ENCODE assay signal across 20 mouse cellular contexts in genomic region chr17:28628248-28629124, GRCm38 (mm10). TPM values are rescaled to one million over a fixed set of nuclear protein-coding genes. Genes with fewer than 3 reads are reported as not detected.
DNase-seq lines count a peak whose midpoint lies in the region; ATAC-seq and TF ChIP-seq lines count a peak whose summit lies in the region.
"Had no signal": no experiment of that assay in that cellular context is flagged by ENCODE, and none has a peak within 500 bp of the region (broad histone marks: within the 10 kb centered on the region; RNA-seq: fewer than 3 reads in every experiment).

No protein-coding gene starts in this region.

- no peak overlapping the region for H3K27ac ChIP-seq in midbrain, embryonic 13.5 days
- H3K27ac ChIP-seq in midbrain, postnatal 0 days (ENCODE audit: low read depth, low read length) = no peak overlapping the region
- no peak overlapping the region for H3K27ac ChIP-seq in forebrain, embryonic 11.5 days (ENCODE audit: low read depth, low read length)
- H3K27ac ChIP-seq: forebrain, embryonic 15.5 days; gastrocnemius, adult 2 months; limb, embryonic 12.5 days; liver, embryonic 15.5 days had no signal

- H3K4me1 ChIP-seq in midbrain, embryonic 13.5 days (replicated peaks) = no peaks in the 10 kb centered on the region
- no peaks in the 10 kb centered on the region for H3K4me1 ChIP-seq in midbrain, postnatal 0 days (ENCODE audit: insufficient read depth, low read length)
- H3K4me1 ChIP-seq in forebrain, embryonic 11.5 days (replicated peaks; ENCODE audit: control insufficient read depth, insufficient read depth, low read length) = no peaks in the 10 kb centered on the region
- H3K4me1 ChIP-seq: forebrain, embryonic 15.5 days; limb, embryonic 12.5 days had no signal

- H3K9ac ChIP-seq in midbrain, embryonic 13.5 days (replicated peaks) = 0 out of 2 replicates have a peak overlapping the region, but pooled peaks have one; percentile 1
- no peak overlapping the region for H3K9ac ChIP-seq in midbrain, postnatal 0 days (replicated peaks; ENCODE audit: low read length, poor library complexity, severe bottlenecking)
- no peak overlapping the region for H3K9ac ChIP-seq in forebrain, embryonic 11.5 days (ENCODE audit: low read length)
- H3K9ac ChIP-seq: forebrain, embryonic 15.5 days; limb, embryonic 12.5 days; liver, embryonic 15.5 days had no signal

- ATAC-seq in frontal cortex, adult (ENCODE audit: low TSS enrichment) = peak; percentile 15; the same call in 1 of the 2 replicates
- ATAC-seq in midbrain, embryonic 13.5 days = no peak
- ATAC-seq in midbrain, postnatal 0 days (ENCODE audit: low FRiP score) = no peak
- ATAC-seq in forebrain, embryonic 11.5 days (replicated peaks; ENCODE audit: low FRiP score) = no peak
- ATAC-seq: forebrain, embryonic 15.5 days had no signal

- H3K4me3 ChIP-seq in midbrain, embryonic 13.5 days (replicated peaks) = no peak overlapping the region
- H3K4me3 ChIP-seq in midbrain, postnatal 0 days (ENCODE audit: low read depth, low read length) = no peak overlapping the region
- H3K4me3 ChIP-seq in forebrain, embryonic 11.5 days (ENCODE audit: low read depth, low read length) = no peak overlapping the region
- H3K4me3 ChIP-seq: forebrain, embryonic 15.5 days; gastrocnemius, adult 2 months; limb, embryonic 12.5 days; liver, embryonic 15.5 days had no signal

- 70% methylated on average over 10 of the region's 10 CpGs for WGBS in midbrain, embryonic 13.5 days
- 70% methylated on average over 10 of the region's 10 CpGs for WGBS in midbrain, postnatal 0 days
- WGBS in forebrain, embryonic 11.5 days = 72% methylated on average over 10 of the region's 10 CpGs

- no peak for DNase-seq in frontal cortex, postnatal 25 days (ENCODE audit: low spot score in 2 of 2)
- no peak for DNase-seq in midbrain, postnatal 0 days (ENCODE audit: low spot score)
- peak; percentile 27 for DNase-seq in kidney, postnatal 10 days
- DNase-seq in gastrocnemius, postnatal 10 days = no peak
- no peak for DNase-seq in forebrain, embryonic 11.5 days (ENCODE audit: low spot score)
- DNase-seq in layer of hippocampus, postnatal 25 days (ENCODE audit: extremely low spot score in 1 of 2, low spot score in 1 of 2) = no peak
- DNase-seq: adrenal gland, postnatal 10 days; cerebellum, adult 8-10 months; gastrocnemius, adult 2 months; heart, adult 18-20 months; lung, postnatal 10 days; right cerebral cortex, adult 18-20 months; thymus, adult 18-20 months had no signal

- no peak for TF ChIP-seq CTCF in midbrain, postnatal 0 days (IDR thresholded peaks at IDR 0.05)

- H3K36me3 ChIP-seq in midbrain, embryonic 13.5 days = no peaks in the 10 kb centered on the region
- H3K36me3 ChIP-seq in midbrain, postnatal 0 days (ENCODE audit: insufficient read depth, low read length) = no peaks in the 10 kb centered on the region
- no peaks in the 10 kb centered on the region for H3K36me3 ChIP-seq in forebrain, embryonic 11.5 days (ENCODE audit: control insufficient read depth, insufficient read depth, low read length)
- H3K36me3 ChIP-seq: forebrain, embryonic 15.5 days; limb, embryonic 12.5 days; liver, embryonic 15.5 days had no signal

- no peak overlapping the region for H3K4me2 ChIP-seq in midbrain, embryonic 13.5 days (replicated peaks)
- no peak overlapping the region for H3K4me2 ChIP-seq in midbrain, postnatal 0 days (ENCODE audit: low read depth, low read length, poor library complexity, severe bottlenecking)
- no peak overlapping the region for H3K4me2 ChIP-seq in forebrain, embryonic 11.5 days (ENCODE audit: low read depth, low read length, severe bottlenecking)
- H3K4me2 ChIP-seq: forebrain, embryonic 15.5 days; limb, embryonic 12.5 days; liver, embryonic 15.5 days; midbrain, embryonic 11.5 days had no signal

- no peaks in the 10 kb centered on the region for H3K27me3 ChIP-seq in midbrain, embryonic 13.5 days
- H3K27me3 ChIP-seq in midbrain, postnatal 0 days (ENCODE audit: insufficient read depth, low read length) = no peaks in the 10 kb centered on the region
- H3K27me3 ChIP-seq in forebrain, embryonic 11.5 days (ENCODE audit: control insufficient read depth, insufficient read depth, low read length) = no peaks in the 10 kb centered on the region
- H3K27me3 ChIP-seq: forebrain, embryonic 15.5 days; limb, embryonic 12.5 days had no signal

- no peaks in the 10 kb centered on the region for H3K9me3 ChIP-seq in midbrain, embryonic 13.5 days
- H3K9me3 ChIP-seq in midbrain, postnatal 0 days (ENCODE audit: low read length) = no peaks in the 10 kb centered on the region
- H3K9me3 ChIP-seq in forebrain, embryonic 11.5 days (ENCODE audit: control insufficient read depth, low read length) = no peaks in the 10 kb centered on the region
- H3K9me3 ChIP-seq: forebrain, embryonic 15.5 days; limb, embryonic 12.5 days; liver, embryonic 15.5 days had no signal

RNA-seq across cellular contexts. Expression of gene Srpk1, which starts 6.0 kb away (rescaled TPM):
- polyA plus RNA-seq in midbrain, embryonic 13.5 days (2015; fragmentation: Nextera tagmentation; extraction: Ambion mirVana) = 110 and 113 TPM in 2 replicates
- total RNA-seq in midbrain, postnatal 0 days (2014; rRNA removed) = 58.1 and 67.5 TPM in 2 replicates
- 73.3 and 80.7 TPM in 2 replicates for polyA plus RNA-seq in midbrain, postnatal 0 days (2015; fragmentation: Nextera tagmentation; extraction: Ambion mirVana)
- total RNA-seq in gastrocnemius, postnatal 10 days (2021) = 10 to 100 TPM; 28.5 to 36.2 TPM
- polyA plus RNA-seq in forebrain, embryonic 11.5 days (2014; fragmentation: Nextera tagmentation; extraction: Ambion mirVana) = 135 and 141 TPM in 2 replicates
- total RNA-seq in layer of hippocampus, postnatal 25 days (2021) = 10 to 100 TPM; 74.0 to 88.7 TPM

RNA-seq across cellular contexts. Expression of gene Lhfpl5, which starts 53.0 kb away (rescaled TPM):
- 4.1 and 4.2 TPM in 2 replicates for polyA plus RNA-seq in midbrain, embryonic 13.5 days (2015; fragmentation: Nextera tagmentation; extraction: Ambion mirVana)
- 22.8 and 28.6 TPM in 2 replicates for total RNA-seq in midbrain, postnatal 0 days (2014; rRNA removed)
- polyA plus RNA-seq in midbrain, postnatal 0 days (2015; fragmentation: Nextera tagmentation; extraction: Ambion mirVana) = 21.0 and 25.5 TPM in 2 replicates
- total RNA-seq in gastrocnemius, postnatal 10 days (2021) = not detected
- 0.84 and 1.5 TPM in 2 replicates for polyA plus RNA-seq in forebrain, embryonic 11.5 days (2014; fragmentation: Nextera tagmentation; extraction: Ambion mirVana)
- total RNA-seq in layer of hippocampus, postnatal 25 days (2021) = 1 to 10 TPM; 3.6 to 4.0 TPM
- total RNA-seq: gastrocnemius, adult 2 months; heart, adult 18-20 months had no signal
- polyA plus RNA-seq: spleen, adult 2 months had no signal

Comparison
In these comparisons a context has a peak if more than half of its experiments do, and no peak if none do; other contexts are left out.
1. RNA of gene Lhfpl5, which starts 53.0 kb away (total RNA-seq): 22.8 to 28.6 TPM in midbrain, postnatal 0 days and 3.6 to 4.0 TPM in layer of hippocampus, postnatal 25 days; not detected in gastrocnemius, postnatal 10 days; every median in the first group is over 4 times any median in the second.